Mouse (Mus musculus): ENCODE results near the gene Six3.

DNA sequence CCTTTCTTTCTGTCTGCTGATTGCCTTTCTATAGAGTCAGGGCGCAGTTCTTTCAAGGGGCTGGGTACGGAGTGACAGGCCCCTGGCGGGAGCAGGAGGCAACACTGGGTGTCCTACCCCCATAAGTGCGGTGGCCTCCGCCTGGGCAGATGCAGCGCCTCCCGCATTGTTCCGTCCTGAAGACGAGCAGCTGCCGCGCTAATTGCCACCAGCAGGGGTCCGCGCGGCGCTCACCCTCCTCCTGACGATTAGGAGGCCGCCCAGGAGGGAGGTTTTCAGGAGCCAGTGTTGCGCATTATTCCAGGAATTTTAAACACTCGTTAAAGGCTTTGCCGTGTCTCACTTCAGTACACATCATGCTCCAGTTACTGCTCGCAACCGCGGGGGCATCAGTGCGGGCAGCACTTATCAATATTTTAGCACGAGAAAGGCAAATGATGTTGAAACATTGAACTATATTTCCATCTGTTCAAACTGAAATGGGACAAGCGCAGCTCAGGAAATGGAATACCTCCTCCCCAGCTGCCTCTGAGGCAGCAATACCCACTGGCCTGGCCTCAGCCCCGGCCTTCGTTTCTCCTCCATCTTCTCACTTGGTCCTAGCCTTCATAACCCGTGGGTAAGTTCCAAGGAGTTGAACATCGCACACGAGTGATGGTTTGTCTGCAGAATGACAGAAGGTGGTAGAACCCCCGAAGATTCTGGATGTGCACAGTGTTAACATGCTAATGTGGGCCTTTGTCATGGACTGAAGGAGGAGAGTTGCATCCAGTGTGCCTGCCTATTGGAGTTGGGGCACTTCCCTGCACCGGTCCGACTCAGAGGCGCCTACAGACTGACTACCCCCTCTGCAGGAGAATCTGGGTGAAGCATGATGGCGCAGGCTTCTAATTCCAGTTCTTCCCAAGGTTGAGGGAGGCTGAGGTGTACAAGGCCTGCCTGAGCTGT, 32.6 kb downstream of the Six3 start:
- TF ChIP-seq CTCF (conservative IDR thresholded peaks at IDR 0.05; ENCODE audit: low read length) (peak; percentile 23; the same call in 1 of the 2 replicates), NANOG (IDR thresholded peaks at IDR 0.05; ENCODE audit: borderline replicate concordance, low read length) (peak; percentile 52; the same call in 1 of the 2 replicates)

All from E14TG2a.4 (cell line).